Comparison of ENCODE assay signal across 19 mouse cellular contexts in the genomic region with DNA sequence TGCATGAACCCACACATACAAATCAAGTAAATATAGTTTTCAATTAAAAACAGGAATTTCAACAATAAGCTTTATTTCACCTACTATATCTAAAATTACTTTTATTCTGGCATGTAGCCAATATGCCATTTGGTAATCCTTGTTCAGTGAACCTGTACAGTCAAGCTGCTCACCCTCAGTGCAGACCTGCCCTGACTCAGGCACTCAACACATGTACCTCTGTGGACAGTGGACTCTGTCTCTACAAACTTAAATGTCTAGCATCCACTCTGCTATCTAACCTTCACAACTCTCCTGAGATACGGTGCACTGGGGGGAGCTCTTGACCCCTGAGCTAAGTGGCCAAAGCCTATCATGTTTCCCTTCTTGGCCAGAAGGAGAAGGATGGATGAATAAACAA.
"Had no signal": no experiment of that assay in that cellular context is flagged by ENCODE, and none has a peak within 500 bp of the region (broad histone marks: within the 10 kb centered on the region; RNA-seq: fewer than 3 reads in every experiment).

No protein-coding gene starts in this region.

- ATAC-seq: liver, postnatal 0 days; midbrain, embryonic 13.5 days; midbrain, embryonic 15.5 days had no signal

- H3K4me3 ChIP-seq: lung, embryonic 15.5 days; megakaryocyte, embryonic 14.5 days; midbrain, embryonic 13.5 days; midbrain, embryonic 15.5 days; neural tube, embryonic 12.5 days had no signal

- H3K4me2 ChIP-seq: lung, embryonic 15.5 days; midbrain, embryonic 11.5 days; midbrain, embryonic 13.5 days; midbrain, embryonic 15.5 days; neural tube, embryonic 12.5 days had no signal

- H3K9me3 ChIP-seq: lung, embryonic 15.5 days; midbrain, embryonic 13.5 days; midbrain, embryonic 15.5 days; neural tube, embryonic 12.5 days had no signal

- H3K4me1 ChIP-seq: neural tube, embryonic 12.5 days had no signal

- H3K27me3 ChIP-seq: lung, embryonic 15.5 days; megakaryocyte, embryonic 14.5 days; midbrain, embryonic 13.5 days; midbrain, embryonic 15.5 days; neural tube, embryonic 12.5 days had no signal

- H3K36me3 ChIP-seq: lung, embryonic 15.5 days; midbrain, embryonic 13.5 days; midbrain, embryonic 15.5 days; neural tube, embryonic 12.5 days had no signal

- H3K27ac ChIP-seq: lung, embryonic 15.5 days; macrophage; midbrain, embryonic 13.5 days; midbrain, embryonic 15.5 days; neural tube, embryonic 12.5 days had no signal

- DNase-seq: liver, postnatal 0 days; lung, adult 2 months; lung, postnatal 14 days; lung, postnatal 36 days; retina, postnatal 1 day; right cerebral cortex, adult 18-20 months; right cerebral cortex, postnatal 25 days; right cerebral cortex, postnatal 4 days; spleen, adult 18-20 months; thymus, adult 18-20 months; thymus, postnatal 25 days; thymus, postnatal 4 days had no signal

- H3K9ac ChIP-seq: liver, postnatal 0 days; lung, embryonic 15.5 days; midbrain, embryonic 13.5 days; midbrain, embryonic 15.5 days; neural tube, embryonic 12.5 days had no signal
